Mouse (Mus musculus): Measurements from ENCODE around the gene Slc17a9.

GRCm38 (mm10) chr2:180709023-180709922, 15.8 kb upstream of the Slc17a9 start:
- TF ChIP-seq POLR2A (IDR thresholded peaks at IDR 0.05; ENCODE audit: borderline replicate concordance, low read depth, low read length) (no peak), CTCF (IDR thresholded peaks at IDR 0.05; ENCODE audit: low read depth, low read length) (no peak)
